Mouse (Mus musculus) gastrocnemius, postnatal 36 days (tissue): ENCODE data around the gene Cdkn1a. TPM values are rescaled to one million over a fixed set of nuclear protein-coding genes. Genes with fewer than 3 reads are reported as not detected.
A peak's percentile ranks its signal among the peaks of the same experiment; 100 is the strongest.

Source experiments
- DNase-seq, 2 experiments: peaks; one replicate each; pipeline ENCODE4 v3.0.0; 2022
- intact Hi-C: fragments of 180-260 bp; cut with DNase I; formaldehyde crosslinking; loops from one replicate; pipeline ENCODE4 v1.15.1; 2025
- total RNA-seq, 2 experiments: library from RNA; stranded (reverse); gene quantifications; 2 replicates each; pipeline ENCODE4 v1.2.3; 2021

Cdkn1a gene
- total RNA-seq, 2 experiments from 2014 or later = 17.6 to 27.2 TPM

DNA sequence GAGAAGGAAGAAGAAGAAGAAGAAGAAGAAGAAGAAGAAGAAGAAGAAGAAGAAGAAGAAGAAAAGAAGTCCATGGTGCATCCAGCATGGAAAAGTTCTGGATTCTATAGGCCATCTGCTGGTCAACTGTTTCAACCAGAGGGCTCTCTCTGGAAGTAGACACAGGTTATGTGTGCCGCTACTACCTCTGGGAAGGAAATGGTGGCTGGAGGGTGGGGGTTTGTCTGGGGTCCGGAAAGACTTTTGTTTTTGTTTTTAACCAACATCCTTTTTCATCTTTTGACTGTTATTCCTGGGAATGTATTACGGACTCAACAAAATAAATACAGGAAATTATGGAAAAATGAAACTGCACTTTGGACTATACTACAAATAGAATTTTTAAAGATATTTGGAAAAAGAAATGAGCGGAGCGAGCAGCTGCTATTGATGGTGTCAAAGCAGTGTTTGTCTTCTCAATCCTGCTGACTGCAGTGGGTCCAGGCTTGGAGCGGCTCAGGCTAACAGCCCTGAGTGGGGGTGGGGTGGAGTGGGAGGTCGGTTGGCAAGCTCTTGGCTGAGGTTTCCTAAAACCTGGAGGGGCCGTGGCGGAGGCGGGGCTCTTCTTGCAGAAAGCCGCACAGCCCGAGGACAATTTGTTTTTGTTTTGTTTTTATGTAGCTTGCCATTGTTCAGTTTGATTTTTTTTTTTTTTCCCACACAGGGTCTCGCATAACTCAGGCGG is 12.8 kb upstream of the Cdkn1a start:
- DNase-seq = peak in 1 of 2 experiments; percentile 56
- intact Hi-C loops = loop anchor here (2.0 kb wide), 1 partner anchor 27 kb away; no protein-coding TSS in a partner anchor

DNA sequence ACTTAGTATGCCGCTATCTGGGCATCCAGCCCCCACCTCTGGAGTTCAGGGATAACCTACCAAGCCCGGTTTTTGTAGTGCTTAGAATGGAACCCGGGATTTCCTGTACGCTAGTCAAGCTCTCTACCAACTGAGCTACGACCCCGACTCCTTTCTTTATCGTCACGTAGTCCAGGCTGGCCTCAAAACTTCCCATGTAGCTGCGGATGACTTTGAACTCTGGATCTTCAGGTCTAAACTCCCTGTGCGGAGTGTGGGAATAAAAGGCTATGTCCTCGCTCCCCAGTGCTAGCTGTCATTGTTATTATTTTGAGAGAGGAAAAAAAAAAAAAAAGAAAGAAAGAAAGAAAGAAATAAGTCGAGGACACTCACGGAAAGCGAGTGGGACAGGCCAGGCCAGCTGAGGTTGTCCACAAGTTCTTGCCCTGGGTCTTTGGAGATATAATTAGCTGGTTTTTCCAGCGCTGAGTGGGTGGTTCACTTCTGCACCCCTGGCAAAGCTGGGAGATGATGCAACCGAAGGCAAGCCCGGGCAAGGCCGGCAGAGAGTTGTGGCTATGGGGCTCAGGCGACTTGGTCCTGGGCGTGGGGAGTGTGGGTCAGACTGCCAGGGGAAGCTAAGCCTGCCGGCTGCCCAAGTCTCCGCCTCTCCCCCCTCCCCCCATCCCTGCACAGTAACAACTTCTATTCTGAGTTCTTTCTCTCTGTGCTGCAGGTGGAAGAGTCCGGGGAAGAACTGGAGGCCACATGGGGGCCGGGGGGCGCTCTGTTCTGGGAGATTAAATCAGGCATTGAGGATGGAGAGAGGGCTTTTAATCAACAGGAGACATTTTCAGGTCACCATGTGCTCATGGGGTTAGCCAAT is 12.0 kb upstream of the Cdkn1a start:
- intact Hi-C loops = loop anchor here (2.0 kb wide), 1 partner anchor 28 kb away; no protein-coding TSS in a partner anchor
- DNase-seq = peak; percentile 65 to 82

GRCm38 (mm10) chr17:29080758-29081617 is 9.8 kb upstream of the Cdkn1a start:
- DNase-seq = no peak
- intact Hi-C loops = no loop called here

GRCm38 (mm10) chr17:29081618-29082381 is 9.0 kb upstream of the Cdkn1a start:
- intact Hi-C loops = no loop called here
- no peak for DNase-seq

DNA sequence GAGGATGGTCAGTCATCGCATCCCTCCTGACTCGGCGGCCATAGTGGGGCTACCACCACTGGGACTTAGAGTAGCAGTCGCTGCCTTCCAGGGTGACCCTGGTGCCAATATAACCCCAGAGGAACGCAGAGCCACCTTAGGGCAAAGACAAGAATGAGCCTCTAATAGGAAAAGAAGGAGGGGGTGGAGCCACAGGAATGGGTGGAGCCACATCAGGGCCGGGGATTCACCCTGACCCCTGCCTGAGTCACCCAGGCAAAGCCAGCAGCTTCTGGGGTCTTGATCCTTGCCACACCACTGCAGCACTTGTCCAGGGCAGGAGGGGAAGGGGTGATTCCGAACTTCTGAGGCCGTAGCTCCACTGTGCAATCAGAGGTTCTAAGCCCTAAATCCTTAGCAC is 7.2 kb upstream of the Cdkn1a start:
- intact Hi-C loops = no loop called here

GRCm38 (mm10) chr17:29084656-29085055 is 6.1 kb upstream of the Cdkn1a start:
- no peak for DNase-seq
- intact Hi-C loops = no loop called here

More for the DNA sequence above, 7.2 kb upstream of the Cdkn1a start:
- no peak for DNase-seq

- intact Hi-C loops = no loop called here
- DNase-seq = peak in 1 of 2 experiments; percentile 5
Measured at GRCm38 (mm10) chr17:29085266-29085665, 5.5 kb upstream of the Cdkn1a start.

GRCm38 (mm10) chr17:29086916-29087315 is 3.9 kb upstream of the Cdkn1a start:
- DNase-seq = peak in 1 of 2 experiments; percentile 5

GRCm38 (mm10) chr17:29091348-29091944 is 670 bp downstream of the Cdkn1a start:
- DNase-seq = peak in 1 of 2 experiments; percentile 9
- intact Hi-C loops = no loop called here

More at GRCm38 (mm10) chr17:29086916-29087315, 3.9 kb upstream of the Cdkn1a start:
- intact Hi-C loops = no loop called here

DNA sequence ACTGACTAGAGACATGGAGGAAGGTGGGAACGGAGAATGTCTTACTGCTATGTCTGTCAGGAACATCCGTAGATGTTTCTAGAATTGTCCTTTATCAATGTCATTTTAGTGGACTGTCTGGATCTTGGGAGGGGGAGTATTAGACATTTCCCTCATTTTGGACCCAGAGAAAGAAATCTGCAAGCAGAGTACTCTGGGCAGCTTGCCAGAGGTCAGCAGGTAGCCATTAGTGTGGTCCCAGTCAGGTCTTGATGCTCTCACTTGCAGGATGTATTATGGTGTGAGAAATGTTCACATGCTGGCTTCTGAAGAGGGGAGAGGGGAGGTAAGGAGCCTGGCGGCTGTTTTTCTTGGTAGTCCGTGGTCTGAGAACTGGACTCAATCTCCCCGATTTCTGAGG is 1.7 kb downstream of the Cdkn1a start:
- intact Hi-C loops = no loop called here
- DNase-seq = peak in 1 of 2 experiments; percentile 4

- peak; percentile 86 to 87 for DNase-seq
- intact Hi-C loops = no loop called here
Measured at GRCm38 (mm10) chr17:29093110-29093952, 2.6 kb downstream of the Cdkn1a start.

DNA sequence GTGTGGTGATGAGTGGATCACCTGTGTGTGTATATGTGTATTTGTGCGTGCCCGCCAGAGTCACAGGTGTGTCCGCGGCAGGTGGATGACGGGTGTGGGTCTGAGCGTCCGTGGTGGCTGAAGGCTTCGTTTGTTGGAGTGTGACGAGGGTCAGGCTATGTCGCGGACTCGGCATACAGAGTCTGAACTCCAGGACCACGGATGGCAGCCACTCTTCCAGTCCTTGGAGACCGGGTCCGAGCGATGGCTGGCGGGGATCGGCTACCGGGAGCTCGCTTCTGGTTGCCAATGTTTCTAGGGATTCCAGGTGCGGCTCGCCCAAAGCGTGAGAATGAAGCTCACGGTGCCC is 3.2 kb downstream of the Cdkn1a start:
- DNase-seq = peak in 1 of 2 experiments; percentile 43
- intact Hi-C loops = no loop called here

DNA sequence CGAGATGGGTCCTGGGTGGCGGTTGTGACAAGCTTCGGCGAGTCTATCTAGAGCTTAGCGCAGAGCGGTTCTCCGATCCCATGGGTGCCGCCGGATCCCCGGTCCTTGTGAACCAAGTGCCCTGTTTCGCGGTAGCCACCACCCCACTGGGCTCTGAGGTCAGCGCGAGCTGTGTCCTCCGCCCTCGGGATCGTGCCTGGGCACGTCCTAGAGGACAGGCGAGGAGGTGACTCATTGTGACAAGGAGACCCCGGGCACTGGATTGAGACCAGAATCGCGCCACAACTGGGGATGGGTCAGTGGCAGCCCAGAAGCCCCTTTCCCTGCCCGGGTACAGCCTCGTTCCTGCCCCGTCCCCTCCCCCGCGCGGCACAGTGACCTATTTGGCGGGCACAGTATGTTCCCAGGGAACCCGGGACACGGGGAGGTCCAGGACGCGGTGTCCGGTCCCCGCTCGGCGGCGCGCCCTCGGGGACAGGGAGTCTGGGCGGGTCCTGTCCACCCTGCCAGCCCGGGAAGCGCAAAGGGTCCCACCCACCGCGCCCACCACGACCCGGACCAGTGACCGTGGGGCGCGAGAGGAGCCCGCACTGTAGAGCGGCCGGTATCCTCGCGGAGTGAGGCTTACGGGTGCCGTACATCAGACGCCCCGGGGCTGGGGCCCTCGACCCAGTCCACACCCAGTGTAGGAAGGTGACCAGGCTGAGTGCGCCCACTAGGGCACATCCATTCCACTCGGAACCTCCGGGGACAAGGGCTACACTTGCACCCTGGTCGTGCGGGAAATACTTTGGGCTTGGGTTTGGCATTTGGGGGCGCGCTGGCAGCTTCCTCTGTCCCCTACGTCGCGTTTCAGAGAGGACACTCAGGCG is 3.8 kb downstream of the Cdkn1a start:
- intact Hi-C loops = loop anchor here (1.0 kb wide), 1 partner anchor 45 kb away; no protein-coding TSS in a partner anchor
- DNase-seq = peak; percentile 74 to 85

DNA sequence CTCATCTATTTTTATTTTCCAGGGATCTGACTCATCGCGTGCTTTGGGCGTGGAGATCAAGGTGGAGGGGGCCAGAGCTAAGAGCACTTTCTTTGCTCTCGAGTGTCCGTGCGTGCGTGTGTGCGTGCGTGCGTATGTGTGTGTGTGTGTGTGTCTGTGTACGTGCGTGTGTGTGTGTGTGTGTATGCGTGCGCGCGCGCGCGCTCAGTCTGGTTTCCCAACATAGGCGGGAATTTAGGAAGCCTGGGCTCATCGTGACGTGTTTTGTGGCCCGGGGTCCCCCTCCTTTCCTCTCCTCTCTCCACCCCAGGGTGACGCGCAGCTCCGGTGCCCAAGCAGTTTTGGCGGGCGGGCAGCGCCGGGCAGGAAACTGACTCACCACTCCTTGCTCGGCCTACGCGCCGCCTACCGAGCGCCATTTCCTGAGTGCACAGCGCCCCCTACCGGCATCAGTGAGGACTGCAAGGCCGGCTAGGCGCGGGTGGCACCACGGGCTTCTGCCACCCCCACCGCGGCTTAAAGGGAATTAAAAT is 4.5 kb downstream of the Cdkn1a start:
- peak; percentile 94 to 96 for DNase-seq
- intact Hi-C loops = loop anchor here (1.0 kb wide), 1 partner anchor 46 kb away; no protein-coding TSS in a partner anchor

DNA sequence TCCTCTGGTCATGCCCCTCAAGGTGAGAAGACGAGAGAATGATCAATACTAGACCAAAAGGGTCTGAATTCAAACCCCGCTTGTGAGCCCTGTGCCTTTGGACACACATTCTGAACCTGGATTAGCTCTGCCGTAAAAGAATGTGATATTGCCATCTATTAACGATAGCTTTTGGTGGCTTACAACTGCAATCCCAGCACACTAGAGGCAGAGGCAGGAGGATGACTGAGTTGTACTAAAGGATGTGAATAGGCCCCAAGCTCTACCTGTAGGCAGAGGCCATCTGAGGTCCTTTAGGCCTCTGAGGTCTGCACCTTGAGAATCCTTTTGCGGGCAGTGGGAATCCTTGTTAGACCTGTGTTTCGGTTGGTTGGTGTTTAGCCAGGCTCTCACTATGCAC is 5.5 kb downstream of the Cdkn1a start:
- no peak for DNase-seq
- intact Hi-C loops = loop anchor here (2.0 kb wide), 1 partner anchor 75 kb away; no protein-coding TSS in a partner anchor

- intact Hi-C loops = loop anchor here (2.0 kb wide), 1 partner anchor 74 kb away; no protein-coding TSS in a partner anchor
Measured at GRCm38 (mm10) chr17:29096851-29097561, 6.2 kb downstream of the Cdkn1a start.

More at GRCm38 (mm10) chr17:29096851-29097561, 6.2 kb downstream of the Cdkn1a start:
- DNase-seq = peak in 1 of 2 experiments; percentile 10
